Mouse (Mus musculus) myocyte (in vitro differentiated cells): ENCODE results near the gene Dcaf5. TPM values are rescaled to one million over a fixed set of nuclear protein-coding genes. Genes with fewer than 3 reads are reported as not detected.

Source experiments
- H3K27me3 ChIP-seq: one replicate; pipeline ENCODE4 v1.6.1; 2011; ENCODE audit not compliant: control insufficient read depth, insufficient read depth, insufficient read length
- H3K36me3 ChIP-seq: one replicate; pipeline ENCODE4 v1.6.1; 2011; ENCODE audit not compliant: control insufficient read depth, insufficient read depth
- H3K4me2 ChIP-seq: one replicate; pipeline ENCODE4 v1.6.1; 2011; ENCODE audit warnings: low read depth, control low read depth
- H3K4me3 ChIP-seq: one replicate; pipeline ENCODE4 v1.5.1; 2011; ENCODE audit warnings: mild to moderate bottlenecking, control low read depth, moderate library complexity
- H3K79me2 ChIP-seq: one replicate; pipeline ENCODE4 v1.6.1; 2011; ENCODE audit not compliant: control insufficient read depth, insufficient read depth
- H3ac ChIP-seq: one replicate; pipeline ENCODE4 v1.6.1; 2011; ENCODE audit not compliant: control insufficient read depth, insufficient read length
- CEBPB ChIP-seq: IDR thresholded peaks from 2 replicates; pipeline ENCODE4 v1.6.1; 2011; ENCODE audit warnings: mild to moderate bottlenecking, moderate library complexity; ENCODE audit not compliant: poor library complexity, insufficient read depth, severe bottlenecking
- E2F4 ChIP-seq: IDR thresholded peaks from one replicate; pipeline ENCODE4 v1.6.1; 2011; ENCODE audit warnings: mild to moderate bottlenecking, control low read depth, moderate library complexity; ENCODE audit not compliant: insufficient read depth
- MAX ChIP-seq: IDR thresholded peaks from one replicate; pipeline ENCODE4 v1.6.1; 2011; ENCODE audit warnings: low read depth, mild to moderate bottlenecking, control low read depth
- MYOD1 ChIP-seq, 3 experiments: IDR thresholded peaks; one replicate each; pipeline ENCODE4 v1.6.1; 2011; ENCODE audit warnings: control low read depth in 2 of 3, low read depth in 2 of 3, mild to moderate bottlenecking in 2 of 3, moderate library complexity in 1 of 3; ENCODE audit not compliant: insufficient read length in 2 of 3, control insufficient read depth in 1 of 3
- MYOG ChIP-seq, 3 experiments: IDR thresholded peaks; one replicate each; pipeline ENCODE4 v1.6.1; 2011; ENCODE audit warnings: control low read depth in 2 of 3, low read depth in 2 of 3, mild to moderate bottlenecking in 2 of 3; ENCODE audit not compliant: insufficient read length in 2 of 3, control insufficient read depth in 1 of 3, insufficient read depth in 1 of 3
- POLR2A ChIP-seq: IDR thresholded peaks from one replicate; pipeline ENCODE4 v1.6.1; 2011; ENCODE audit warnings: low read depth, mild to moderate bottlenecking, control low read depth, moderate library complexity; ENCODE audit not compliant: insufficient read length
- POLR2AphosphoS2 ChIP-seq: IDR thresholded peaks from one replicate; pipeline ENCODE4 v1.6.1; 2011; ENCODE audit warnings: low read depth, control low read depth; ENCODE audit not compliant: insufficient read length
- REST ChIP-seq: IDR thresholded peaks from one replicate; pipeline ENCODE4 v1.6.1; 2011; ENCODE audit warnings: mild to moderate bottlenecking, control low read depth, moderate library complexity; ENCODE audit not compliant: insufficient read depth, insufficient read length
- SRF ChIP-seq: IDR thresholded peaks from one replicate; pipeline ENCODE4 v1.6.1; 2011; ENCODE audit warnings: low read depth; ENCODE audit not compliant: control insufficient read depth, insufficient read length
- TCF12 ChIP-seq: IDR thresholded peaks from one replicate; pipeline ENCODE4 v1.6.1; 2011; ENCODE audit warnings: mild to moderate bottlenecking, control low read depth; ENCODE audit not compliant: poor library complexity, insufficient read depth, severe bottlenecking
- TCF3 ChIP-seq: IDR thresholded peaks from one replicate; pipeline ENCODE4 v1.6.1; 2011; ENCODE audit warnings: low read depth, control low read depth; ENCODE audit not compliant: insufficient read length
- USF1 ChIP-seq: IDR thresholded peaks from one replicate; pipeline ENCODE4 v1.6.1; 2011; ENCODE audit warnings: low read depth, mild to moderate bottlenecking, control low read depth, moderate library complexity
- polyA plus RNA-seq: library from polyadenylated mRNA; unstranded; fragments of >200 nt; fragmentation: generic; extraction: Trizol; gene quantifications from one replicate; pipeline ENCODE4 v1.2.1, GENCODE M21; 2012; ENCODE audit warnings: missing spikeins

Dcaf5 gene
- polyA plus RNA-seq, 1 experiment = 17.7 TPM

DNA sequence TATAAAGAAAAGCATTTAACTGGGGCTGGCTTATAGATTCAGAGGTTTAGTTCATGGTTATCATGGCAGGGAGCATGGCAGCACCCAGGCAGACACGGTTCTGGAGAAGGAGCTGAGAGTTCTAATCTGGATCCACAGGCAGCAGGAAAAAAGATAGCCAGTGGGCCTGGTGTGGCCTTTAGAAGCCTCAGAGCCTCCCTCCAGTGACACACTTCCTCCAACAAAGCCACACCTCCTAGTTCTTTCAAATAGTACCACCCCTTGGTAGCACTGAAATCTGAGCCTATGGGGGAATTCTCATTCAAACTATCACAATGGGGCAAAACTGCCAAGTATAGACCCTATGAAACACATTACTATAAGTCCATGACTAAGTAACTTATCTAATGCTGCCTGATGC lies 51.0 kb downstream of the Dcaf5 start:
- peaks cover 10% of the 10 kb centered on the region for H3K79me2 ChIP-seq
- H3K36me3 ChIP-seq = peaks cover 17% of the 10 kb centered on the region
- H3K27me3 ChIP-seq = no peaks in the 10 kb centered on the region
- no peak overlapping the region for H3K4me3 ChIP-seq
- no peak for TF ChIP-seq SRF
- no peak for TF ChIP-seq CEBPB
- TF ChIP-seq USF1 = no peak
- TF ChIP-seq MYOD1 (IDR thresholded peaks at IDR 0.05; ENCODE audit: control insufficient read depth in 1 of 3, insufficient read length in 2 of 3, low read depth in 2 of 3) = no peak
- no peak for TF ChIP-seq E2F4
- no peak for TF ChIP-seq TCF12
- TF ChIP-seq MAX = no peak
- TF ChIP-seq TCF3 = no peak
- TF ChIP-seq MYOG (IDR thresholded peaks at IDR 0.05; ENCODE audit: control insufficient read depth in 1 of 3, insufficient read depth in 1 of 3, insufficient read length in 2 of 3, low read depth in 2 of 3) = no peak
- no peak for TF ChIP-seq POLR2A
- TF ChIP-seq POLR2AphosphoS2 = no peak
- TF ChIP-seq REST = no peak
- no peak overlapping the region for H3ac ChIP-seq
- no peak overlapping the region for H3K4me2 ChIP-seq

DNA sequence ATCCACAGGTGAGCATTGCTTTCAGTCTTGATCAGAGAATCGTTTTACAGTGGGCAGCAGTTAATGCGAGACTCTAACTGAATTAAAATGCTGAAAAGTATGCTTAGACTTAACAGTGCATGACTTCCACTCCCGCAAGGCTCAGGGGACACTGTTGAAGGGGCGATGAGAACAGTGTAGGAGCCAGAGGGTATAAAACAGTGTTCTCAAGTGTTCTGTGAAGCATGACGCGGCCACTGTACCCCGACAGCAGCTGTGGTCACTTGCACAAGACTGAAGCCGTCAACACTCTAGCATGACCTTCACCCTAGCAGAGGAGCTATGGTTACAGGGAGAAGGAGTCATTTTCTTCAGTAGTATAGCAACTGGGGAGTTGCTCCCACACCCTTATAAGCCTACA lies 52.9 kb downstream of the Dcaf5 start:
- TF ChIP-seq MYOG (IDR thresholded peaks at IDR 0.05; ENCODE audit: control insufficient read depth in 1 of 3, insufficient read depth in 1 of 3, insufficient read length in 2 of 3, low read depth in 2 of 3) (no peak), MAX (no peak), POLR2A (no peak), CEBPB (no peak), USF1 (no peak), POLR2AphosphoS2 (no peak), MYOD1 (IDR thresholded peaks at IDR 0.05; ENCODE audit: control insufficient read depth in 1 of 3, insufficient read length in 2 of 3, low read depth in 2 of 3) (no peak), E2F4 (no peak), TCF3 (no peak), REST (no peak), TCF12 (no peak), SRF (no peak)
- H3K4me3 ChIP-seq = no peak overlapping the region
- H3ac ChIP-seq = no peak overlapping the region
- H3K79me2 ChIP-seq = peaks cover 10% of the 10 kb centered on the region
- H3K36me3 ChIP-seq = peaks cover 17% of the 10 kb centered on the region
- no peak overlapping the region for H3K4me2 ChIP-seq
- H3K27me3 ChIP-seq = no peaks in the 10 kb centered on the region

DNA sequence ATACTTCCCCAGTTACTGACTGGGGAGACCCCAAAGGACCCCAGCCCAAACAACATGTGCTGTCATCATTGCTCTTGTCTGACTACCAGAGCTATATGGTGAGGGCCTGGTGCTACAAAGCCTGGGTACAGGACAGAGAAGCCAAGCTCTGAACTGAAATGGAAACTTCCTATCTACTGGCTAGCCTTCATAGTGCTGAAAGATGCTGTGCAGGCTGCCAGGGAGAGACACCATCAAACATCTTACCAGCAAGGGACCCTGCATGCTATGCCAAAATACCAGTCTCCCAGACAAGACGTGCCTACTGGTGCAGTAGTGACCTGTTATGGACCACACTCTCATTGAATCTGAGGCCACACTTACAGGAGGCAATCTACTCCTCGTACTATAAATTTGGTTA lies 53.6 kb downstream of the Dcaf5 start:
- Histone ChIP-seq H3K79me2 (peaks cover 10% of the 10 kb centered on the region), H3ac (no peak overlapping the region), H3K27me3 (no peaks in the 10 kb centered on the region), H3K4me3 (no peak overlapping the region), H3K36me3 (peaks cover 17% of the 10 kb centered on the region), H3K4me2 (no peak overlapping the region)
- TF ChIP-seq SRF (no peak), REST (no peak), POLR2A (no peak), CEBPB (no peak), MAX (no peak)

DNA sequence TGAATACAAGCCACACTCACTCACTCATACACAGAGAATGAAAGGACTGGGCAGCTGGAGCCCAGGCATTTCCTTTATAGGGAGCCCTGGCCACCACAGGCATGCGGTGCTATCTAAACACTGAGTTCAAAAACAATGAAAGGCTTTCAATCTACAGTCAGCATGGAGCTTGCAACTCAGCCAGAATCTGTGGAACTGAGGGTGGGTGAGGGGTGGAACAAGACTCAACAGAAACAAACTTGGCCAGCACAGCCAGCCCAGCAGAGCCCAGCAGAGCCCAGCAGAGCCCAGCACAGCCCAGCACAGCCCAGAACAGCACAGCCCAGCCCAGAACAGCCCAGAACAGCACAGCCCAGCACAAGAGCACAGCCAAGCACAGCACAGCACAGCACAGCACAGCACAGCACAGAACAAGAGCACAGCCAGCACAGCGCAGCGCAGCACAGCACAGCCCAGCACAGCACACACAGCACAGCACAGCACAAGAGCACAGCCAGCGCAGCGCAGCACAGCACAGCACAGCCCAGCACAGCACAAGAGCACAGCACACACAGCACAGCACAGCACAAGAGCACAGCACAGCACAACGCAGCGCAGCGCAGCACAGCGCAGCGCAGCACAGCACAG lies 56.5 kb downstream of the Dcaf5 start:
- Histone ChIP-seq H3K27me3 (no peaks in the 10 kb centered on the region), H3ac (peak overlapping the region; percentile 0), H3K4me2 (peak overlapping the region; percentile 51), H3K79me2 (peaks cover 6% of the 10 kb centered on the region), H3K36me3 (peaks cover 30% of the 10 kb centered on the region), H3K4me3 (no peak overlapping the region)
- TF ChIP-seq MYOG (IDR thresholded peaks at IDR 0.05; ENCODE audit: control insufficient read depth in 1 of 3, insufficient read depth in 1 of 3, insufficient read length in 2 of 3, low read depth in 2 of 3) (peak in 1 of 3 experiments; percentile 30), USF1 (no peak), POLR2A (peak; percentile 12), TCF12 (peak; percentile 37), MYOD1 (IDR thresholded peaks at IDR 0.05; ENCODE audit: control insufficient read depth in 1 of 3, insufficient read length in 2 of 3, low read depth in 2 of 3) (peak in 2 of 3 experiments; percentile 53 to 57), MAX (no peak)

DNA sequence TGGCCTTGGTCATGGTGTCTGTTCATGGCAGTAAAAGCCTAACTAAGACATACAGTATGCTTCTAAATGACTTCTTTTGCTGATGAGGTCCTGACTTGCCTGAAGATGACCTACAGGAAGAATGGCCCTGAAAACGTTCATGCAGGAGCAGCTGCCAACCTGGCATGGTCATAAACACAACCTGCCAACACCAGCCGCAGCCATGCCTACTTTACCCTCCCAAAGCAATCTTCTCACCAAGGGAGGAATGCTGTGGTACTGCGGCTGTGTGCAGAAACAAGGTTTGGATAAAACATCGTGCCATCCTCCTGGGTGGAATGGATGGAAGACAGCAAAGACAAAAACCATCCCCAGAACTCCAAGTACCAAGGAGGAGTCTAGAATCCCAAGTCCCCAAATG lies 57.0 kb downstream of the Dcaf5 start:
- peaks cover 28% of the 10 kb centered on the region for H3K36me3 ChIP-seq
- TF ChIP-seq MYOD1 (IDR thresholded peaks at IDR 0.05; ENCODE audit: control insufficient read depth in 1 of 3, insufficient read length in 2 of 3, low read depth in 2 of 3) (peak in 2 of 3 experiments; percentile 70 to 88), USF1 (no peak), MYOG (IDR thresholded peaks at IDR 0.05; ENCODE audit: control insufficient read depth in 1 of 3, insufficient read depth in 1 of 3, insufficient read length in 2 of 3, low read depth in 2 of 3) (peak in 1 of 3 experiments; percentile 82)
- H3K4me2 ChIP-seq = peak overlapping the region; percentile 51
- H3K27me3 ChIP-seq = no peaks in the 10 kb centered on the region
- peaks cover 6% of the 10 kb centered on the region for H3K79me2 ChIP-seq
- H3K4me3 ChIP-seq = no peak overlapping the region
- no peak overlapping the region for H3ac ChIP-seq
